Mouse (Mus musculus) ES-E14 (cell line): ENCODE data around the gene Draxin. TPM values are rescaled to one million over a fixed set of nuclear protein-coding genes. Genes with fewer than 3 reads are reported as not detected.

Experiments used
- DNase-seq: peaks from one replicate; pipeline ENCODE4 v3.0.0-alpha.2; 2013; ENCODE audit warnings: low read depth, low spot score
- H3K27ac ChIP-seq: 2 replicates; pipeline ENCODE4 v1.5.1; 2012; ENCODE audit warnings: low read depth, mild to moderate bottlenecking, low read length, moderate library complexity, mixed read lengths; ENCODE audit not compliant: poor library complexity, insufficient read depth, severe bottlenecking
- H3K36me3 ChIP-seq: 2 replicates; pipeline ENCODE4 v1.6.1; 2012; ENCODE audit warnings: mild to moderate bottlenecking, low read length, moderate library complexity, mixed read lengths; ENCODE audit not compliant: control insufficient read depth, poor library complexity, insufficient read depth, severe bottlenecking
- H3K4me1 ChIP-seq, 2 experiments: fragments of 150-350 bp in 1 of 2; sonication (generic) in 1 of 2; 2 replicates each; pipeline ENCODE4 v1.6.1; 2012; ENCODE audit warnings: low read length in 2 of 2, mild to moderate bottlenecking in 1 of 2, mixed read lengths in 1 of 2; ENCODE audit not compliant: control insufficient read depth in 2 of 2, insufficient read depth in 2 of 2, poor library complexity in 1 of 2
- H3K4me3 ChIP-seq, 2 experiments: fragments of 150-350 bp in 1 of 2; sonication (generic) in 1 of 2; 2 replicates each; pipeline ENCODE4 v1.5.1; 2012; ENCODE audit warnings: low read length in 2 of 2, low read depth in 1 of 2, mild to moderate bottlenecking in 1 of 2, mixed read lengths in 1 of 2; ENCODE audit not compliant: insufficient read depth in 1 of 2, poor library complexity in 1 of 2, severe bottlenecking in 1 of 2
- H3K9ac ChIP-seq: 2 replicates; pipeline ENCODE4 v1.6.1; 2012; ENCODE audit warnings: low read depth, mild to moderate bottlenecking, low read length, mixed read lengths; ENCODE audit not compliant: poor library complexity, insufficient read depth, severe bottlenecking
- H3K9me3 ChIP-seq: fragments of 150-350 bp; sonication (generic); 2 replicates; pipeline ENCODE4 v1.6.1; 2012; ENCODE audit warnings: low read depth, mild to moderate bottlenecking, low read length; ENCODE audit not compliant: control insufficient read depth, insufficient read depth
- CHD2 ChIP-seq: IDR thresholded peaks from 2 replicates; pipeline ENCODE4 v1.6.1; 2014; ENCODE audit warnings: mild to moderate bottlenecking, low read depth, low read length, inconsistent platforms
- HCFC1 ChIP-seq: IDR thresholded peaks from 2 replicates; pipeline ENCODE4 v1.6.1; 2012; ENCODE audit warnings: low read length, inconsistent platforms, borderline replicate concordance; ENCODE audit not compliant: insufficient read depth
- MAFK ChIP-seq: IDR thresholded peaks from 2 replicates; pipeline ENCODE4 v1.6.1; 2014; ENCODE audit warnings: mild to moderate bottlenecking, low read depth, low read length, inconsistent platforms; ENCODE audit not compliant: insufficient read depth
- ZC3H11A ChIP-seq: IDR thresholded peaks from 2 replicates; pipeline ENCODE4 v1.6.1; 2012; ENCODE audit warnings: low read depth, mild to moderate bottlenecking, inconsistent platforms, low read length, borderline replicate concordance
- ZNF384 ChIP-seq: IDR thresholded peaks from 2 replicates; pipeline ENCODE4 v1.6.1; 2012; ENCODE audit warnings: low read depth, low read length, inconsistent platforms
- in situ Hi-C, 2 experiments: fragments of 600-800 bp; cut with MboI; formaldehyde crosslinking; loops; one replicate each; pipeline ENCODE4 v1.15.1; 2025; ENCODE audit warnings: low sequenced_read_pairs in 2 of 2, inconsistent platforms in 1 of 2; ENCODE audit not compliant: unreplicated experiment in 2 of 2
- total RNA-seq: library from RNA; depleted of rRNA; stranded (reverse); fragments of 300-350 nt; gene quantifications from 2 replicates; pipeline ENCODE4 v1.2.3, GENCODE M21; 2012

Gene Draxin
- total RNA-seq, 1 experiment = 0.76 TPM

- Histone ChIP-seq H3K9ac (no peak overlapping the region), H3K36me3 (no peaks in the 10 kb centered on the region), H3K27ac (no peak overlapping the region), H3K4me1 (peaks cover 0 to 16% of the 10 kb centered on the region in 2 experiments; a peak in 2 of 4 replicates), H3K9me3 (no peaks in the 10 kb centered on the region), H3K4me3 (no peak overlapping the region)
- DNase-seq = no peak
- TF ChIP-seq CHD2 (no peak), HCFC1 (no peak), MAFK (no peak), ZNF384 (no peak), ZC3H11A (no peak)
- in situ Hi-C loops = no loop called here
These were observed 13.1 kb downstream of the Draxin start for GRCm38 (mm10) chr4:148117392-148117791.

- no peak for DNase-seq
- Histone ChIP-seq H3K27ac (no peak overlapping the region), H3K4me3 (no peak overlapping the region), H3K36me3 (no peaks in the 10 kb centered on the region), H3K4me1 (peaks cover 0 to 14% of the 10 kb centered on the region in 2 experiments; a peak in 2 of 4 replicates), H3K9me3 (no peaks in the 10 kb centered on the region), H3K9ac (no peak overlapping the region)
- TF ChIP-seq ZC3H11A (no peak), MAFK (no peak), ZNF384 (no peak)
- in situ Hi-C loops = no loop called here
These were observed 13.8 kb downstream of the Draxin start for GRCm38 (mm10) chr4:148116657-148117056.

- Histone ChIP-seq H3K27ac (no peak overlapping the region), H3K4me1 (peaks cover 0 to 10% of the 10 kb centered on the region in 2 experiments; a peak in 2 of 4 replicates), H3K9ac (peak overlapping the region; percentile 55), H3K36me3 (no peaks in the 10 kb centered on the region), H3K4me3 (peak overlapping the region in 1 of 2 experiments; percentile 11; a peak in 1 of 4 replicates), H3K9me3 (no peaks in the 10 kb centered on the region)
- in situ Hi-C loops = no loop called here
- no peak for TF ChIP-seq MAFK
- TF ChIP-seq ZNF384 = no peak
- no peak for TF ChIP-seq CHD2
- no peak for TF ChIP-seq HCFC1
- TF ChIP-seq ZC3H11A = no peak
- no peak for DNase-seq
These were observed 15.0 kb downstream of the Draxin start for GRCm38 (mm10) chr4:148115467-148115866.

GRCm38 (mm10) chr4:148114758-148115391 lies 15.6 kb downstream of the Draxin start:
- peaks cover 0 to 10% of the 10 kb centered on the region in 2 experiments; a peak in 2 of 4 replicates for H3K4me1 ChIP-seq
- peak; percentile 91 for DNase-seq
- no peak overlapping the region for H3K27ac ChIP-seq
- in situ Hi-C loops = loop anchor here in 1 of 2 experiments (5.0 kb wide), 1 partner anchor 52 kb away; no protein-coding TSS in a partner anchor
- H3K4me3 ChIP-seq = peak overlapping the region; percentile 12 to 26; a peak in 3 of 4 replicates
- no peaks in the 10 kb centered on the region for H3K36me3 ChIP-seq
- H3K9ac ChIP-seq = peak overlapping the region; percentile 55; the same call in 1 of the 2 replicates
- H3K9me3 ChIP-seq = no peaks in the 10 kb centered on the region
- TF ChIP-seq MAFK (no peak), ZC3H11A (peak; percentile 39; the same call in 1 of the 2 replicates)
